Mouse (Mus musculus) kidney, postnatal 36 days (tissue): ENCODE data around the gene Mpdu1.
A peak's percentile ranks its signal among the peaks of the same experiment; 100 is the strongest.

Experiments used
- DNase-seq, 2 experiments: peaks; one replicate each; pipeline ENCODE4 v3.0.0; 2021 to 2022; ENCODE audit warnings: mixed read lengths in 2 of 2

Mpdu1 gene

GRCm38 (mm10) chr11:69689891-69690290 is 27.4 kb upstream of the Mpdu1 start:
- peak; percentile 63 for DNase-seq

- no peak for DNase-seq
Measured at GRCm38 (mm10) chr11:69687061-69687460, 24.6 kb upstream of the Mpdu1 start.

- peak; percentile 84 to 93 for DNase-seq
Measured at GRCm38 (mm10) chr11:69686377-69686776, 23.9 kb upstream of the Mpdu1 start.

GRCm38 (mm10) chr11:69685526-69686148 is 23.2 kb upstream of the Mpdu1 start, which contains the start of gene Tnfsf13:
Gene Tnfsf13 (minus strand): TSS chr11:69685784.
- peak; percentile 91 to 94 for DNase-seq

- no peak for DNase-seq
Measured at GRCm38 (mm10) chr11:69684936-69685335, 22.5 kb upstream of the Mpdu1 start.

- peak in 1 of 2 experiments; percentile 33 for DNase-seq
Measured at GRCm38 (mm10) chr11:69684128-69684745, 21.8 kb upstream of the Mpdu1 start.

GRCm38 (mm10) chr11:69683576-69683975 is 21.1 kb upstream of the Mpdu1 start:
- DNase-seq = no peak

GRCm38 (mm10) chr11:69682840-69683533 is 20.5 kb upstream of the Mpdu1 start:
- peak; percentile 89 to 95 for DNase-seq

GRCm38 (mm10) chr11:69682209-69682839 is 19.9 kb upstream of the Mpdu1 start:
- no peak for DNase-seq

GRCm38 (mm10) chr11:69681314-69682208 is 19.1 kb upstream of the Mpdu1 start, which contains the start of gene Senp3:
Gene Senp3 (minus strand): TSS chr11:69682084.
- DNase-seq = peak; percentile 98

- no peak for DNase-seq
Measured at GRCm38 (mm10) chr11:69680136-69680855, 17.9 kb upstream of the Mpdu1 start.

- no peak for DNase-seq
Measured at GRCm38 (mm10) chr11:69679144-69679543, 16.7 kb upstream of the Mpdu1 start.

- DNase-seq = peak; percentile 100
Measured at GRCm38 (mm10) chr11:69672211-69672706, 9.8 kb upstream of the Mpdu1 start, which contains the start of gene Eif4a1. Gene Eif4a1 (minus strand): TSS chr11:69672423.

- no peak for DNase-seq
Measured at GRCm38 (mm10) chr11:69671726-69672124, 9.3 kb upstream of the Mpdu1 start.

- peak; percentile 96 to 99 for DNase-seq
Measured at GRCm38 (mm10) chr11:69670786-69671725, 8.6 kb upstream of the Mpdu1 start.

GRCm38 (mm10) chr11:69666665-69667005 is 4.2 kb upstream of the Mpdu1 start:
- DNase-seq = no peak

- peak in 1 of 2 experiments; percentile 51 for DNase-seq
Measured at GRCm38 (mm10) chr11:69665961-69666664, 3.7 kb upstream of the Mpdu1 start, which contains the start of gene Cd68. Gene Cd68 (minus strand): TSS chr11:69666153.

GRCm38 (mm10) chr11:69665457-69665960 is 3.1 kb upstream of the Mpdu1 start:
- DNase-seq = no peak

- DNase-seq = no peak
Measured at GRCm38 (mm10) chr11:69664841-69665240, 2.4 kb upstream of the Mpdu1 start.
